Mouse (Mus musculus) ES-E14 (cell line): ENCODE measurements at regions not wholly inside any gene's neighbourhood (a gene's known extent, or its start where the extent isn't known, plus 50 kb on each side); places are given as distances from the start of the nearest gene placed in this dataset.

ENCODE experiments used
- DNase-seq: peaks from one replicate; pipeline ENCODE4 v3.0.0-alpha.2; 2013; ENCODE audit warnings: low read depth, low spot score
- H3K27ac ChIP-seq: 2 replicates; pipeline ENCODE4 v1.5.1; 2012; ENCODE audit warnings: low read depth, mild to moderate bottlenecking, low read length, moderate library complexity, mixed read lengths; ENCODE audit not compliant: poor library complexity, insufficient read depth, severe bottlenecking
- H3K36me3 ChIP-seq: 2 replicates; pipeline ENCODE4 v1.6.1; 2012; ENCODE audit warnings: mild to moderate bottlenecking, low read length, moderate library complexity, mixed read lengths; ENCODE audit not compliant: control insufficient read depth, poor library complexity, insufficient read depth, severe bottlenecking
- H3K4me1 ChIP-seq, 2 experiments: fragments of 150-350 bp in 1 of 2; sonication (generic) in 1 of 2; 2 replicates each; pipeline ENCODE4 v1.6.1; 2012; ENCODE audit warnings: low read length in 2 of 2, mild to moderate bottlenecking in 1 of 2, mixed read lengths in 1 of 2; ENCODE audit not compliant: control insufficient read depth in 2 of 2, insufficient read depth in 2 of 2, poor library complexity in 1 of 2
- H3K4me3 ChIP-seq, 2 experiments: fragments of 150-350 bp in 1 of 2; sonication (generic) in 1 of 2; 2 replicates each; pipeline ENCODE4 v1.5.1; 2012; ENCODE audit warnings: low read length in 2 of 2, low read depth in 1 of 2, mild to moderate bottlenecking in 1 of 2, mixed read lengths in 1 of 2; ENCODE audit not compliant: insufficient read depth in 1 of 2, poor library complexity in 1 of 2, severe bottlenecking in 1 of 2
- H3K9ac ChIP-seq: 2 replicates; pipeline ENCODE4 v1.6.1; 2012; ENCODE audit warnings: low read depth, mild to moderate bottlenecking, low read length, mixed read lengths; ENCODE audit not compliant: poor library complexity, insufficient read depth, severe bottlenecking
- H3K9me3 ChIP-seq: fragments of 150-350 bp; sonication (generic); 2 replicates; pipeline ENCODE4 v1.6.1; 2012; ENCODE audit warnings: low read depth, mild to moderate bottlenecking, low read length; ENCODE audit not compliant: control insufficient read depth, insufficient read depth
- CHD2 ChIP-seq: IDR thresholded peaks from 2 replicates; pipeline ENCODE4 v1.6.1; 2014; ENCODE audit warnings: mild to moderate bottlenecking, low read depth, low read length, inconsistent platforms
- HCFC1 ChIP-seq: IDR thresholded peaks from 2 replicates; pipeline ENCODE4 v1.6.1; 2012; ENCODE audit warnings: low read length, inconsistent platforms, borderline replicate concordance; ENCODE audit not compliant: insufficient read depth
- MAFK ChIP-seq: IDR thresholded peaks from 2 replicates; pipeline ENCODE4 v1.6.1; 2014; ENCODE audit warnings: mild to moderate bottlenecking, low read depth, low read length, inconsistent platforms; ENCODE audit not compliant: insufficient read depth
- ZC3H11A ChIP-seq: IDR thresholded peaks from 2 replicates; pipeline ENCODE4 v1.6.1; 2012; ENCODE audit warnings: low read depth, mild to moderate bottlenecking, inconsistent platforms, low read length, borderline replicate concordance
- ZNF384 ChIP-seq: IDR thresholded peaks from 2 replicates; pipeline ENCODE4 v1.6.1; 2012; ENCODE audit warnings: low read depth, low read length, inconsistent platforms
- in situ Hi-C, 2 experiments: fragments of 600-800 bp; cut with MboI; formaldehyde crosslinking; loops; one replicate each; pipeline ENCODE4 v1.15.1; 2025; ENCODE audit warnings: low sequenced_read_pairs in 2 of 2, inconsistent platforms in 1 of 2; ENCODE audit not compliant: unreplicated experiment in 2 of 2

GRCm38 (mm10) chr10:25111181-25111580, 183.9 kb upstream of the Arg1 start:
- no peaks in the 10 kb centered on the region for H3K9me3 ChIP-seq
- no peak overlapping the region for H3K27ac ChIP-seq
- in situ Hi-C loops: no loop called here
- peaks cover 0 to 5% of the 10 kb centered on the region in 2 experiments; a peak in 1 of 4 replicates for H3K4me1 ChIP-seq
- H3K4me3 ChIP-seq: no peak overlapping the region
- DNase-seq: no peak
- TF ChIP-seq HCFC1: no peak
- no peak for TF ChIP-seq MAFK
- TF ChIP-seq ZNF384: no peak
- no peak for TF ChIP-seq CHD2
- no peak for TF ChIP-seq ZC3H11A
- H3K36me3 ChIP-seq: no peaks in the 10 kb centered on the region
- no peak overlapping the region for H3K9ac ChIP-seq

- Histone ChIP-seq H3K4me1 (no peaks in the 10 kb centered on the region), H3K27ac (no peak overlapping the region), H3K36me3 (no peaks in the 10 kb centered on the region), H3K4me3 (no peak overlapping the region), H3K9ac (no peak overlapping the region), H3K9me3 (no peaks in the 10 kb centered on the region)
- no peak for TF ChIP-seq CHD2
- no peak for TF ChIP-seq ZC3H11A
- no peak for TF ChIP-seq HCFC1
- no peak for TF ChIP-seq MAFK
- in situ Hi-C loops: no loop called here
- no peak for DNase-seq
Observed at GRCm38 (mm10) chr10:25098070-25098469, 170.8 kb upstream of the Arg1 start.

- in situ Hi-C loops: no loop called here
- Histone ChIP-seq H3K36me3 (no peaks in the 10 kb centered on the region), H3K27ac (no peak overlapping the region), H3K4me1 (peaks cover 0 to 4% of the 10 kb centered on the region in 2 experiments; a peak in 1 of 4 replicates), H3K9ac (no peak overlapping the region), H3K4me3 (no peak overlapping the region), H3K9me3 (no peaks in the 10 kb centered on the region)
- TF ChIP-seq ZNF384: no peak
- no peak for TF ChIP-seq CHD2
- no peak for TF ChIP-seq HCFC1
- TF ChIP-seq MAFK: no peak
- TF ChIP-seq ZC3H11A: no peak
- DNase-seq: no peak
Observed at GRCm38 (mm10) chr10:25089705-25090386, 162.6 kb upstream of the Arg1 start.

GRCm38 (mm10) chr10:25086745-25087144, 159.5 kb upstream of the Arg1 start:
- Histone ChIP-seq H3K27ac (no peak overlapping the region), H3K4me1 (peaks cover 0 to 4% of the 10 kb centered on the region in 2 experiments; a peak in 1 of 4 replicates), H3K4me3 (peak overlapping the region; percentile 34 to 67; a peak in 3 of 4 replicates), H3K9me3 (no peaks in the 10 kb centered on the region), H3K36me3 (no peaks in the 10 kb centered on the region), H3K9ac (no peak overlapping the region)
- DNase-seq: peak; percentile 21
- in situ Hi-C loops: no loop called here
- TF ChIP-seq CHD2: no peak
- no peak for TF ChIP-seq HCFC1

GRCm38 (mm10) chr10:25082930-25083329, 155.6 kb upstream of the Arg1 start:
- no peak for DNase-seq
- no peak overlapping the region for H3K27ac ChIP-seq
- H3K4me3 ChIP-seq: no peak overlapping the region
- H3K36me3 ChIP-seq: no peaks in the 10 kb centered on the region
- in situ Hi-C loops: no loop called here
- H3K9ac ChIP-seq: no peak overlapping the region
- no peaks in the 10 kb centered on the region for H3K9me3 ChIP-seq
- peaks cover 0 to 4% of the 10 kb centered on the region in 2 experiments; a peak in 1 of 4 replicates for H3K4me1 ChIP-seq
- TF ChIP-seq MAFK (no peak), HCFC1 (no peak), ZNF384 (no peak), CHD2 (no peak), ZC3H11A (no peak)
